Mouse (Mus musculus): ENCODE measurements around the gene 4930412O13Rik. TPM values are rescaled to one million over a fixed set of nuclear protein-coding genes. Genes with fewer than 3 reads are reported as not detected.

Gene 4930412O13Rik
- polyA plus RNA-seq, 1 experiment from 2014 or later = not detected

GRCm38 (mm10) chr2:9881611-9882023 is 565 bp downstream of the 4930412O13Rik start:
- H3K36me3 ChIP-seq = no peaks in the 10 kb centered on the region
- WGBS = 2% methylated on average over 13 of the region's 13 CpGs
- ATAC-seq (ENCODE audit: insufficient number of reproducible peaks, insufficient read depth, low FRiP score, low TSS enrichment, low read depth) = 0 out of 2 replicates have a peak, but pooled peaks have one; percentile 2
- H3K4me1 ChIP-seq = peaks cover 51% of the 10 kb centered on the region
- H3K27me3 ChIP-seq = peaks cover 93% of the 10 kb centered on the region
- no peaks in the 10 kb centered on the region for H3K9me3 ChIP-seq
- H3K27ac ChIP-seq = peak overlapping the region; percentile 81
- peak overlapping the region; percentile 90 for H3K4me2 ChIP-seq
- H3K9ac ChIP-seq = peak overlapping the region; percentile 64
- peak overlapping the region; percentile 54 for H3K4me3 ChIP-seq

GRCm38 (mm10) chr2:9882371-9882925 is 1.4 kb downstream of the 4930412O13Rik start:
- Histone ChIP-seq H3K27ac (peak overlapping the region; percentile 81; the same call in 1 of the 2 replicates), H3K9me3 (no peaks in the 10 kb centered on the region), H3K4me2 (peak overlapping the region; percentile 90), H3K27me3 (peaks cover 93% of the 10 kb centered on the region), H3K9ac (peak overlapping the region; percentile 66), H3K4me1 (peaks cover 48% of the 10 kb centered on the region), H3K36me3 (no peaks in the 10 kb centered on the region), H3K4me3 (peak overlapping the region; percentile 54)
- under 1% methylated on average over 39 of the region's 39 CpGs for WGBS
- no peak for ATAC-seq (ENCODE audit: insufficient number of reproducible peaks, insufficient read depth, low FRiP score, low TSS enrichment, low read depth)

GRCm38 (mm10) chr2:9882926-9883802 is 2.1 kb downstream of the 4930412O13Rik start:
- no peaks in the 10 kb centered on the region for H3K9me3 ChIP-seq
- under 1% methylated on average over 43 of the region's 43 CpGs for WGBS
- peak overlapping the region; percentile 54 for H3K4me3 ChIP-seq
- ATAC-seq (ENCODE audit: insufficient number of reproducible peaks, insufficient read depth, low FRiP score, low TSS enrichment, low read depth) = no peak
- H3K36me3 ChIP-seq = no peaks in the 10 kb centered on the region
- peaks cover 44% of the 10 kb centered on the region for H3K4me1 ChIP-seq
- peak overlapping the region; percentile 81; the same call in 1 of the 2 replicates for H3K27ac ChIP-seq
- peaks cover 95% of the 10 kb centered on the region for H3K27me3 ChIP-seq
- peak overlapping the region; percentile 90 for H3K4me2 ChIP-seq
- peak overlapping the region; percentile 66 for H3K9ac ChIP-seq

- no peaks in the 10 kb centered on the region for H3K36me3 ChIP-seq
- no peak for ATAC-seq (ENCODE audit: insufficient number of reproducible peaks, insufficient read depth, low FRiP score, low TSS enrichment, low read depth)
- H3K27me3 ChIP-seq = peaks cover 98% of the 10 kb centered on the region
- H3K4me3 ChIP-seq = peak overlapping the region; percentile 54
- peaks cover 41% of the 10 kb centered on the region for H3K4me1 ChIP-seq
- H3K27ac ChIP-seq = no peak overlapping the region
- under 1% methylated on average over 27 of the region's 27 CpGs for WGBS
- 0 out of 2 replicates have a peak overlapping the region, but pooled peaks have one; percentile 16 for H3K9ac ChIP-seq
- no peaks in the 10 kb centered on the region for H3K9me3 ChIP-seq
- H3K4me2 ChIP-seq = peak overlapping the region; percentile 90
These were observed 2.9 kb downstream of the 4930412O13Rik start for GRCm38 (mm10) chr2:9883803-9884532.

GRCm38 (mm10) chr2:9884533-9885216 is 3.6 kb downstream of the 4930412O13Rik start:
- WGBS = 7% methylated on average over 15 of the region's 15 CpGs
- peaks cover 41% of the 10 kb centered on the region for H3K4me1 ChIP-seq

GRCm38 (mm10) chr2:9885217-9885770 is 4.2 kb downstream of the 4930412O13Rik start:
- H3K27me3 ChIP-seq = peaks cover 98% of the 10 kb centered on the region
- WGBS = 10% methylated on average over 14 of the region's 14 CpGs
- peaks cover 40% of the 10 kb centered on the region for H3K4me1 ChIP-seq
- ATAC-seq (ENCODE audit: insufficient number of reproducible peaks, insufficient read depth, low FRiP score, low TSS enrichment, low read depth) = no peak
- H3K9ac ChIP-seq = no peak overlapping the region
- no peak overlapping the region for H3K4me2 ChIP-seq
- no peaks in the 10 kb centered on the region for H3K36me3 ChIP-seq
- H3K9me3 ChIP-seq = no peaks in the 10 kb centered on the region
- no peak overlapping the region for H3K27ac ChIP-seq
- H3K4me3 ChIP-seq = no peak overlapping the region

More at GRCm38 (mm10) chr2:9884533-9885216, 3.6 kb downstream of the 4930412O13Rik start:
- no peak for ATAC-seq (ENCODE audit: insufficient number of reproducible peaks, insufficient read depth, low FRiP score, low TSS enrichment, low read depth)
- Histone ChIP-seq H3K27me3 (peaks cover 98% of the 10 kb centered on the region), H3K9me3 (no peaks in the 10 kb centered on the region), H3K27ac (no peak overlapping the region), H3K36me3 (no peaks in the 10 kb centered on the region), H3K9ac (0 out of 2 replicates have a peak overlapping the region, but pooled peaks have one; percentile 16), H3K4me3 (peak overlapping the region; percentile 54), H3K4me2 (peak overlapping the region; percentile 90)

- H3K27ac ChIP-seq = no peak overlapping the region
- H3K9me3 ChIP-seq = no peaks in the 10 kb centered on the region
- H3K4me2 ChIP-seq = no peak overlapping the region
- no peak overlapping the region for H3K4me3 ChIP-seq
- H3K36me3 ChIP-seq = no peaks in the 10 kb centered on the region
- peaks cover 33% of the 10 kb centered on the region for H3K4me1 ChIP-seq
- peaks cover 98% of the 10 kb centered on the region for H3K27me3 ChIP-seq
- ATAC-seq (ENCODE audit: insufficient number of reproducible peaks, insufficient read depth, low FRiP score, low TSS enrichment, low read depth) = no peak
- WGBS = 26% methylated on average over 3 of the region's 3 CpGs
- H3K9ac ChIP-seq = no peak overlapping the region; the same call in 1 of the 2 replicates
These were observed 5.0 kb downstream of the 4930412O13Rik start for GRCm38 (mm10) chr2:9886031-9886430.

- H3K4me2 ChIP-seq = peak overlapping the region; percentile 11; the same call in 1 of the 2 replicates
- peaks cover 94% of the 10 kb centered on the region for H3K27me3 ChIP-seq
- no peaks in the 10 kb centered on the region for H3K36me3 ChIP-seq
- peak overlapping the region; percentile 13 for H3K4me3 ChIP-seq
- no peak overlapping the region for H3K27ac ChIP-seq
- no peaks in the 10 kb centered on the region for H3K9me3 ChIP-seq
- no peak for ATAC-seq (ENCODE audit: insufficient number of reproducible peaks, insufficient read depth, low FRiP score, low TSS enrichment, low read depth)
- H3K9ac ChIP-seq = no peak overlapping the region
- peaks cover 23% of the 10 kb centered on the region for H3K4me1 ChIP-seq
- WGBS = 5% methylated on average over 7 of the region's 7 CpGs
These were observed 6.0 kb downstream of the 4930412O13Rik start for GRCm38 (mm10) chr2:9886921-9887610.

GRCm38 (mm10) chr2:9887636-9888035 is 6.6 kb downstream of the 4930412O13Rik start:
- 1% methylated on average over 7 of the region's 7 CpGs for WGBS
- Histone ChIP-seq H3K9me3 (no peaks in the 10 kb centered on the region), H3K4me2 (peak overlapping the region; percentile 11; the same call in 1 of the 2 replicates), H3K36me3 (no peaks in the 10 kb centered on the region), H3K27me3 (peaks cover 94% of the 10 kb centered on the region), H3K4me3 (peak overlapping the region; percentile 13; the same call in 1 of the 2 replicates), H3K9ac (no peak overlapping the region), H3K4me1 (peaks cover 17% of the 10 kb centered on the region), H3K27ac (no peak overlapping the region)
- ATAC-seq (ENCODE audit: insufficient number of reproducible peaks, insufficient read depth, low FRiP score, low TSS enrichment, low read depth) = no peak

GRCm38 (mm10) chr2:9888913-9889650 is 8.0 kb downstream of the 4930412O13Rik start, which contains the start of gene 9230102O04Rik:
9230102O04Rik (minus strand) TSS chr2:9889540.
- peaks cover 9% of the 10 kb centered on the region for H3K4me1 ChIP-seq
- ATAC-seq (ENCODE audit: insufficient number of reproducible peaks, insufficient read depth, low FRiP score, low TSS enrichment, low read depth) = peak; percentile 67
- no peaks in the 10 kb centered on the region for H3K36me3 ChIP-seq
- H3K9ac ChIP-seq = no peak within 1 kb of the TSS
- H3K4me2 ChIP-seq = peak within 1 kb of the TSS; percentile 53
- peak within 1 kb of the TSS; percentile 35 for H3K4me3 ChIP-seq
- H3K9me3 ChIP-seq = no peaks in the 10 kb centered on the region
- WGBS = under 1% methylated on average over 30 of the region's 30 CpGs
- H3K27me3 ChIP-seq = peaks cover 96% of the 10 kb centered on the region
- H3K27ac ChIP-seq = no peak within 1 kb of the TSS

All from embryonic facial prominence, embryonic 13.5 days (tissue).